Mouse (Mus musculus) cerebellum, postnatal 14 days (tissue): ENCODE data around the gene Klhl26.
A peak's percentile ranks its signal among the peaks of the same experiment; 100 is the strongest.

Source experiments
- DNase-seq, 2 experiments: peaks; one replicate each; pipeline ENCODE4 v3.0.0; 2021; ENCODE audit warnings: mixed read lengths in 2 of 2

The Klhl26 gene

GRCm38 (mm10) chr8:70406427-70407069 is 70.2 kb downstream of the Klhl26 start:
- DNase-seq = peak in 1 of 2 experiments; percentile 58

DNA sequence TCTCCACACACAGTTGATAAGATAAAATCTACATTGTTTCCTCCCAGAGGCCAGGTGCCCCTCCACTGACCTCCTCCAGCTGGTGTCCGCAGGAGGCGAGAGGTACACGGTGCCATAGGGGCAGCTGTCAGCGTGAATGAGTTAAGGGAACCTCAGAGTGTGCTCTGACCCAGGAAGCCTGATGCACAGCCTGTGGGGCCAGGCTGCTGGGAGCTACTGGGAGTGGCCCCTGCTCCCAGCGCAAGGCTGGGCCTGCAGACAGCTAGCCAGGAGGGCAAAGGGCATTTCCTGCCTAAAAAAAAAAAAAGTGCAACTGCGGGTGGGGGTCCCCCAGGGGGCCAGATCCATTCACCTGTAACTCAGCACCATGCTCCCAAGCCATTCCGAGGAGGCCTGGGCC is 71.6 kb downstream of the Klhl26 start:
- DNase-seq = no peak

DNA sequence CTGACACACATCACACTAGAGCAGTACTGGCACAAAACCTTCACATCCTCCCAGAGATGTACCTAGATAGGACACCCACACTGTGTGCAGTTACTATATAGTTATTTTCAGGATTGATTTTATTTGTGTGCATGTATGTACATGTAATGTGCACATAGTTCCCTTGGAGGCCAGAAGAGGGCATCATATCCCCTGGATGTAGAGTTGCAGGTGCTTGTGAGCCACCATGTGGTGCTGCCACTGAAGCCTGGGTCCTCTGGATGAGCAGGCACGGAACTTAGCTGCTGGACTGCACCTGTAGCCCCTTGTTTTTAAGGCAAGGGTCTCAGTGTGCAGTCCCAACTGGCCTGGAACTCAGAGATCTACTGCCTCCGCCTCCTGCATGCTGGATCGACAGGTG is 72.6 kb downstream of the Klhl26 start:
- no peak for DNase-seq
